Mouse (Mus musculus) cerebellum, postnatal 36 days (tissue): ENCODE results near the gene Gmeb1.
"Not testable (repeated sequence)": the region's sequence is repeated elsewhere in the genome, so short reads cannot be mapped to it uniquely, and the experiment has no call there.

Experiments
- DNase-seq, 2 experiments: peaks; one replicate each; pipeline ENCODE4 v3.0.0; 2021 to 2022; ENCODE audit warnings: mixed read lengths in 2 of 2

Gmeb1 gene

GRCm38 (mm10) chr4:132273166-132273565 lies 11.8 kb upstream of the Gmeb1 start:
- peak in 1 of 2 experiments; percentile 26 for DNase-seq

DNA sequence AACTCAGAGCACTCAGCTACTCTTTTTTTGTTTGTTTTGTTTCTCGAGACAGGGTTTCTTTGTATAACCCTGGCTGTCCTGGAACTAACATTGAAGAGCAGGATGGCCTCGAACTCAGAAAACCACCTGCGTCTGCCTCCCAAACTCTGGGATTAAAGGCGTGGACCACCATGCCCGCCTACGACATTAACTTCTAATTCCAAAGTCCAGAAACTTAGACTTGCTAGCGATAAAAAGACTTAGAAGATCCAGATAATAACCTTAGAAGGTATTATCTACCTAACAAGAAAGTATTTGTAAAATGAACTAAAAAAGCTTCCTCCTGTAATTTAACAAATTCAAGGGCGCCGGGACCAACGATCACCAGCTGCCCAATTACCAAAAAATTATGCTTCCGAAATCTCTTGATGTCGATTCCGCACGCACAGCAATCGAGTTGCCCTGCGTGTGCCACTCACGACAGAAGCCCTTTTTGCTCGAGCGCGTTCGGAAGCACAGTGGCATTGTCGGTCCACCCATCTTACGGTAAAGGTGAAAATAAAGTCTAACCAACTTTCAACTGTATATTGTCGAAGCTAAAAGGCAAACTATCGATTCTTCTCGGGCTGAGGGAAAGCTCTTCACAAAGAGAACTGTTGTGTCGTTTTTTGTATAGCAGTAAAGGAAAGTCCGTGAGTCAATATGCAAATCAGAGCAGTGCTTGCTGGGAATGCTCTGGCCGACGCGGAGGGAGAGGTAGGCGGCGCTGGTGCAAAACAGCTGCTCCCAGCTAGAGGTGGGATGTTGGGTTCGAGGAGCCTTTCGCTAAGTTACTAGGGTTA lies 8.5 kb upstream of the Gmeb1 start:
- peak; percentile 78 to 81 for DNase-seq

DNA sequence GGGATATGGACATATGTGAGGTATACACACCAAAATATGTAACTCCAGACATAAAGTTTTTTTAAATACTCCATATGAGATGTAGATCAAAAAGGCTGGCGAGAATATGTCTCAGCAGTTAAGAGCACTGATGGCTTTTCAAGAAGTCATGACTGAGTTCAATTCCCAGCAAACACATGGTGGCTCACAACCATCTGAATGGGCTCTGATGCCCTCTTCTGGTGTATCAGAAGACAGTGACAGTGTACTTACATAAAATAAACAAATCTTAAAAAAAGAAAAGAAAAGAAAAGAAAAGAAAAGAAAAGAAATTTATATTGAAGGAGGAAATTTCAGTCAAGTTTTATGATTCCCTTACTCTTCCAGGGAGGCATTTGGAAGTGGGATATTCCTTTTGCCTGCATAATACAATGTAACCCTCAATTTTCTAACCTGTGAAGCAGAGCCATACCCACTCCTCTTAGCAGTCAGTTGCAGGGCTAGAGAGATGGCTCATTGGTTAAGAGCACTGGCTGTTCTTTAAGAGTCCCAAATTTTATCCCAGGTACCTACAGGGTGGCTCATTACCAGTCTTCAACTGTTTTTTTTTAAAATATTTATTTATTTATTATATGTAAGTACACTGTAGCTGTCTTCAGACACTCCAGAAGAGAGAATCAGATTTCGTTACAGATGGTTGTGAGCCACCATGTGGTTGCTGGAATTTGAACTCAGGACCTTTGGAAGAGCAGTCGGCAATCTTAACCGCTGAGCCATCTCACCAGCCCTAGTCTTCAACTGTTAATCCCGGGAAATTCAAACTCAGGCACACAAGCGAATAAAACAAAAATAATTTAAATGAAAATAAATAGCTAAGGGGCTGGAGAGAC lies 7.7 kb upstream of the Gmeb1 start:
- no peak for DNase-seq

DNA sequence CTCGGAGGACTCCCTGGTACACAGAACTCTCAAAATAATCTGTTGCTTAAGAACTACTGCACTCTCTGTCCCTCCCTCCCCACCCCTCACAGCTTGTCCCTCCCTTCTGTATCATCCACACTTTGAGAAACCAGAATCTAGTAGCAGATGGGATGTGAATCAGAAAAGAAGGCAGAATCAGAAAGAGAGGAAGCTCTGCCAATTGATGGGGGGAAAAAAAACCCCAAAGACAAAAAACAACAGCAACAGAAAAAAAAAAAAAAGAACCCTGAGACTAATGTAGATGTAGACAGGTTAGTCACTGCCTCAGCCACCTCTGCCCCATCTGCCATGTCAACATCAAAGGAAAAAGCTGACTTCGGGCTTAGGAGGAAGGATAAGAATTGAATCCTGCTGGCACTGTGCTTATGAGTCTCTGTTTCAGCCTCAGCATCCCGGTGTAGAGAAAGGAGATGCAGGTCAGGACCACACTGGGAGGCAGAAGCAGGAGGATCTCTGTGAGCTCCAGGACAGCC lies 5.5 kb upstream of the Gmeb1 start:
- no peak for DNase-seq

DNA sequence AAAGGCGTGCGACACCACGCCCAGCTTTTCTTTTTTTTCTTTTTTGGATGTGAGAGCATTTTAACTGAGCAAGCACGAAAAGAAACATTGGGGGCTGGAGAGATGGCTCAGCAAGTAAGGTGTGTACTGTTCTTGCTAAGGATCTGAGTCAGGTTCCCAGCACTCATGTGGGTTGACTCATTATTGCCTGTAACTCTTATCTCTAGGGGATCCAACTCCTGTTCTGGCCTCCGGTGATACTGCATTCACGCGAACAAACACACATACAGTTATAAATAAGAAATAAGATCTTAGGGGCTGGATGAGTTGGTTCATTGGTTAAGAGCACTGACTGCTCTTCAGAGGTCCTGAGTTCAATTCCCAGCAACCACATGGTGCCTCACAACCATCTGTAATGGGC lies 1.9 kb upstream of the Gmeb1 start:
- DNase-seq = no peak

DNA sequence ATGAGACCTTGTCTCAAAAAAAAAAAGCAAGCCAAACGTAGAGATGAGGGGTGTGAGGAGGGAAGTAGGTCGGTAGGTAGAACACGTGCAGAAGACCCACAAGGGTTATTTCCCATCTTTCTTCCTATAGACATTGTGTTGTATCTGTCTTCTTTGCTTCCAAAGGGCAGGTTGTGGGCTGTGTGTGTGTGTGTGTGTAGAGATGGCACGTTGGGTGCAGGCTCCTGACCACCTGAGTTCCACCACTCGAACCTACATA lies 885 bp upstream of the Gmeb1 start:
- no peak for DNase-seq

DNA sequence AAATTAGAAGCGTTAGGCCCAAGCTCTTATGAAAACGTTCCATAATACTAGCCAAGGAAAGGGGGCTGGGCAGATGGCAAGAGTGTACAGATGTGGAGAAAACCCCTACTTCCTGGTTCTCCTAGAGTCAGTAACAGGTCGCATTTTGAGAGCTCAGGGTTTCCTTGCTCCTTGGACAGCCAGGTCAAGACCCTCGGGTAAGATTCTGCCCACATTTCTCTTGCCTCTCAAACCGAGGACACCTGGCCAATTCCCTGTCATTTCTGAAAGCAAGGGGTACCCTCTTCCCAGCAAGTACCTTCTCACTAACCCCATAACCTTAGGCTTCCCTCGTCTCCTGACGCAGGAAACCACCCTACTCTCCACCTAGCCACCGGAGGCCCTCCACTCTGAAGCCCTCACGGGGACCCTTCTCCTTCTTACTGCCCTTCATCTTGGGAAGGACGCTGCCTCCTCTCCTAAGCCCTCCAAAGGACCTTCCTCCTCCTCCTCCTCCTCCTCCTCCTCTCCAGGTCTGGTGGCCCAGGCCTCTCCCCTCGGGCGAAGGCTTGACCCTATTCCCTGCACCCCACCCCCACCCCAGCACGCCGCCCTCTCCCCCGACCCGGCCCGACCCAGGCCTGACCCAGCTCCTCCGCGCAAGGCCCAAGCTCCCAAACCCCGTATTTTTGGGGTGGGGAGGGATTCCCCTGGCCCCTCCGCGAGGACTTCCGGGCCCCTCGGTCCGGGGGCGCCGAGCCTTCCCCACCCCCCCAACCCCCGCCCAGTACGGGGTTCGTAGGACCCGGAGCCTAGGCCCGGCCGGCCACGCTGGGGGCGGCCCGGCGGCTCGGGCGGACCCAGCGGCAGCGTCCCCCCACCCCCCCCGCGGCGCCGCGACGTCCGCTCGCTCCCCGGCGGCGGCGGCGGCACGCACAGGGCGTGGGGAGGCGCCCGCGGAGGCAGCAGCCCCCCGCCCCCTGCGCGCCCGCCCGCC lies 710 bp downstream of the Gmeb1 start:
- peak; percentile 37 to 65 for DNase-seq

GRCm38 (mm10) chr4:132259248-132259647 lies 2.2 kb downstream of the Gmeb1 start:
- no peak for DNase-seq

DNA sequence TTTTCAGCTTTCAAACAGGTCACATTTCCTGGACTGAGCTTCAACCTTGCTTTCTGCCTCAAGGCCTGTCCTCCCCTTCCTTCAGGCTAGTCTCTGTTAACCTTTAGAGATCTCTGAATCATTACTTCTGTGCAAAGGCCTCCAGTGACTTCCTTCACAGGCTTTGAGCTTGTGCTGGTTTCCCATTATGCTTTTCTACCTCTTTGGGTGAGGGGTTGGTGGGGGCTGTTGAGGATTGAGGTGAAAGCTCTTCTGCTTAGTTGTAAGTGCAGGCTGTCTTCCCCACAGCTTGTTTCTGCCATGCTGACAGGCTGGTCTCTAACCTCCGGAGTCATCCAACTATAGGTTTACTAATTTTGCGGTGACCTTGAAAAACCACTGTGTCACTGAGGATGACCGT lies 5.0 kb downstream of the Gmeb1 start:
- DNase-seq = no peak

DNA sequence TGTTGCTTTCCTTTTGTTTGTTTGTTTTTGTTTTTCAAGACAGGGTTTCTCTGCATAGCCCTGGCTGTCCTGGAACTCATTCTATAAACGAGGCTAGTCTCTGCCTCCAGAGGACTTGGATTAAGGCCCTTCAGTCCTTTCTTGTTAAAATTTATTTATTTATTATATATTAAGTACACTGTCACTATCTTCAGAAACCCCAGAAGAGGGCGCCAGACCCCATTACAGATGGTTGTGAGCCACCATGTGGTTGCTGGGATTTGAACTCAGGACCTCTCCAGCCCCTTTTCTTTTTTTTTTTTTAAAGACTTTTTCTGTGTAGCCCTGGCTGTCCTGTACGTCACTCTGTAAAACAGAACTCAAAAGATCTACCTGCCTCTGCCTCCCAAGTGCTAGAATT lies 6.4 kb downstream of the Gmeb1 start:
- DNase-seq = no peak

DNA sequence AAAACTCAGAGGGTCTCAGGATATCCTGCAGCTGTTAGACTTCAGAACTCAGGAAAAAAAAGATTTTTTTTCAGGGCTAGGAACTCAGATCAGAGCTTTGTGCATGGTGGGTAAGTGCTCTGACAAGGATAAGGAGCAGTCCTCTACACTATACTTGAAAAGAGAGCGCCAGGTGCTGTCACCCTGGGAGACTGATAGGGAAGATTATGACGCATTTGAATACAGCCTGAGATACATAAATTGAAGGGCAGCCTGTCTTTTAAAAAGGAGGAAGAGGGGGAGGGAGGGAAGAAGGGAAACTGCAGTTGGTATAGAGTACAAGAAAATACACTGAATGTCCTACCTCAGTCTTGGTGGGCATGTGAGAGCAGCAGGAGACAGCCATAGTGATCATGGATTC lies 7.8 kb downstream of the Gmeb1 start:
- DNase-seq = peak in 1 of 2 experiments; percentile 29

DNA sequence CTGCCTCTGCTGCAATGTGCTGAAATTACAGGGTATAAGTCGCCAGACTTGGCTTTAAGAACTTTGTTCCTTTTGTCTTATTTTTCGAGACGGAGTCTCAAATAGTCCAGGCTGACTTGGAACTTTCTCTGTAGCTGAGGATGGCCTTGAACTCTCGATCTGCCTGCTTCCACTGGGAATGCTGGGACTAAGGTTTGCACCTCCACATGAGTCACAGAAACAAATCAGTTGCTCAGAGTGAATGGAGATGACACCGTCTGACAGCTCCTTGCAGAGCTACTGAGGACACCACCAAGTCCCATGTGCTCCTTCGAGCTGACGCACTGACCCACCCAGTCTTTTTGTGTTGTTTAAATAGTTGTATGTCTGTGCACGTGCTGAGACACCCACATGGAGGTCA lies 8.3 kb downstream of the Gmeb1 start:
- DNase-seq = no peak

DNA sequence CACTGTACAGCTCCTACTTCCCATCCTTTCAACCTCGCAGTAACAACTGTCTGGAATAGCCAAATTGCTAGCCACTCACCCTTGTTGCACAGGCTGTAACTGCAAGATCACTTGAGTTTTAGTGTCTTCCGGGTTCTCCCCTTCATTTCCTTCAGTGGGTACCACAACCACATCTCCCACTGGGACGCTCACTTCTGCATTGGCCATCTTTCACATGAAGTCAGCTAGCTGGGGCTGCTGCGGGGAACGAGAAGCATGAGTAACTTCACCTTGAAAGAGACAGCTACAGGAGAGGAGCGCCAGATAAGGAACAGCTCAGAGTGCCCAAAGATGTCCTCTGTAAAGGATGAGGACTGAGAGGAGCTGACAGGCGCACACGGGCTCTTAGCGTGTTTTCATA lies 9.8 kb downstream of the Gmeb1 start:
- DNase-seq = no peak

DNA sequence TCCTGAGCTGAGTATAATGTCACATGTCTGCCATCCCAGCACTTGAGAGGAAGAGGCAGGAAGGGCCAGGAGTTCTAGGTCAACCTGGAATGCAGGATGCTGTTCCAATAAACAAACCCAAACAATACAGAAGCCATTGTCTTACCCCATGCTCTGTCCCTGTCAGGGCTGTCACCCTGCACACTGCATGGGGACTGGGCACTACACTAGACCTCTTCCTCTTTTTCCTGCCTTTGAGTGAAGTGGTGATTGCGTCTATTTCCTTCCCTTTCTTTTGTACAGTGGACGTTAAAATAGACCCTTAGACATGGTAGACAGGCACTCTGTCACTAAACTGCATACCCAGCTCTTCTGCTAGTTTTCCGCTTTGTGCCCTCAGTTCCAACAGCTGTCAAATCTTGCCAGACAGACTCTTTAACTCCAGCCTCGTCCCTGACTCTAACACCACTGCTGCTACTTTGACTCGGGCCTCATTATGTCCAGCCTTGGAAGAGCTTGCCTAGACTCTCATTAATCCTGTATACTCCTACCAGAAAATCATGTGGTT lies 13.9 kb downstream of the Gmeb1 start:
- no peak for DNase-seq

DNA sequence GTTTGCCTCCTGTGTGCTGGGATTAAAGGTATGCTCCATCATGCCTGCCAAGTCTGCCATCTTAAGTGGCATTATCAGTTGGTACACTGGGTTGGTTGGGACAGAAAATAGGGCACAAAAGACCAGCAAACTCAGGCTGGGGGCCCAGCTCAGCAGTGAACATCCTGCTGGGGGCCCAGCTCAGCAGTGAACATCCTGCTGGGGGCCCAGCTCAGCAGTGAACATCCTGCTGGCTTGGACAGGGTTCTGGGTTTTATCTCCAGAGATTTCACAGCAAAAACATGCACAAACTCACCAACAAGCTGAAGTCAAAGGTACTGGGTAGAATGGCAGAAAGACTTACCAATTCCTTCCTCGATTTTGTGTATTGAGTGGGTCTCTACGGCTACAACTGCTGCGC lies 15.8 kb downstream of the Gmeb1 start:
- DNase-seq = no peak

DNA sequence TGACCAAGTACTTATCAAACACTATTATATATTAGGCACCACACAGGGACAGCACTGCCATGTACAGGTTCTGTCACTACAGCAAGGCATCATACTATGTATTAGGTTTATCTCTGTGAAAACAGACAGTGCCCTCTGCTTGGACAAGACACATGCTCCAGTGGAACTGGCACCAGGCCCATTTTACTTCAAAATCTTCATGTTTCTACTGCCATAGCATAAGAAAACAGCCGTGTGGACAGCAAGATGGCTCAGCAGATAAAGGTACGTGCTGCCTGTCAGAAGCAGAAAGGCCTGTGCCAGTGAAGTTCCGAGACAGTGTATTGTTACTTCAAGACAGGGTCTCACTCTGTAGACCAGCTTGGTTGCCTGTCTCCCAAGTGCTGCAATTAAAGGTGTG lies 20.2 kb downstream of the Gmeb1 start:
- no peak for DNase-seq

DNA sequence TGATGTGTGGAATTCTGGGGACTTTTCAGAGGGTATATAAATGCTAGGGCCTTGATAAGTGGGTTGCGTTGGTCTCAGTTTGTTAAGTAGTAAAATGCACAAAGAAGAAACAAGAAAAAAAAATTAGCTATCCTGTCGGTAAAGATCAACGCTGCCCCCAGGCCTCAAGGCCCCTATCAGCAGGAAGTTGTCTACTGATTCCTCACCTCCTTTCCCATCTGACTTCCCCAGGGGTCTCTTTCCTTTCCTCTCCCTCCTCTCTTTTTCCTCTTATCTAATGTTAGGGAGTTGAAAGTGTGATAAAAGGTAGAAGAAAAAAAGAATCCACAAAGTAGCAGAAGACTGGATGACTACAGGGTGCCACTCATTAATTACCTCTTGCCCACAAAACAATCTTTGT lies 21.0 kb downstream of the Gmeb1 start:
- no peak for DNase-seq

DNA sequence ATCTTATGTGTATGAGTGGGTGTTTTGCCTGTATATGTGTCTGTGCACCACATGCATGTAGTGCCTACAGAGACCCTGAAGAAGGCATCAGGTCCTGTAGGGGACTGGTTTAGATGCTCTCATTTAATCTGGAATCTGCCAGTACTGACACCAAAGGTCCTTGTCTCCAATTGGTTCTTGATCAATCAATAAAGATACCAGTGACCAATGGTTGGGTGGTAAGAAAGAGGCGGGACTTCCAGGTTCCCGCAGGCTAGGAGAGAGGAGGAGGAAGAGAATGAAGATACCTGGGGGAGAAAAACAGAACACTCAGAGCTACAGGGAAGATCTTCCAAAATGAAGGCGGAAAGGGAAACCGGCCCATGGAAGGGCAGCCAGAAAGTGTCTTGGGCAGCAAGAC lies 23.0 kb downstream of the Gmeb1 start:
- no peak for DNase-seq

- no peak for DNase-seq
Measured at GRCm38 (mm10) chr4:132234710-132235109, 26.7 kb downstream of the Gmeb1 start.

- DNase-seq = no peak
Measured at GRCm38 (mm10) chr4:132230422-132230821, 31.0 kb downstream of the Gmeb1 start.

GRCm38 (mm10) chr4:132222001-132222400 lies 39.4 kb downstream of the Gmeb1 start:
- not testable (repeated sequence) for DNase-seq

DNA sequence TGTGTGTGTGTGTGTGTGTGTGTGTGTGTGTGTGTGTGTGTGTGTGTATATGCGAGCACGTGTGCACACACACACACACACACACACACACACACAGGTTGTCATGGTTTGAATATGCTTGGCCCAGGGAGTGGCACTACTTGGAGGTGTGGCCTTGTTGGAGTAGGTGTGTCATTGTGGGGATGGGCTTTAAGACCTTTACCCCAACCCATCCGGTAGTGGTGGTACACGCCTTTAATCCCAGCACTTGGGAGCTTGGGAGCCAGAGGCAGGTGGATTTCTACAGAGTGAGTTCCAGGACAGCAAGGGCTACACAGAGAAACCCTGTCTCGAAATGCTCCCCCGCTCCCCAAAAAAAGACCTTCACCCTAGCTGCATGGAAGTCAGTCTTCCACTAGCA lies 43.0 kb downstream of the Gmeb1 start:
- DNase-seq = not testable (repeated sequence)

DNA sequence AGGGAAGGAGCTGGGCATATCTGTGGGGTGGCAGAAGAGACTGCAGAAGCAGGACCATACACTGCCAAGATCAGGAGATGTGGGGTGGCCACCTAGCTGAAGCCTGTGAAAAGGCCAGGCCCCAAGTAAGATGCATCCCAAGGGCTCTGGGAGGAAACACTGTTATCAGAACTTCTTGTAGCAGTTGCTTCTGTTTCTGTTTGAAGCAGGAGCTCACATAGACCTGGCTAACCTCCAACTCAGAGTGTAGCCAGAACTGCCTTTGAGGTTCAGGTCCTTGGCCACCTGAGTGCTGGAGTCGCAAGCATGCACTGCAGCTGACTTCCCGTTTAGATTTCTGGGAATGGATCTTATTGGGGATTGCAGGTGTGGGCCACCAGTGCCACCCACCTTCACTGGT lies 43.6 kb downstream of the Gmeb1 start:
- DNase-seq = no peak
